Mouse (Mus musculus) lung, embryonic 16.5 days (tissue): ENCODE data around the gene Arntl. TPM values are rescaled to one million over a fixed set of nuclear protein-coding genes. Genes with fewer than 3 reads are reported as not detected.

Source experiments
- ATAC-seq: fragments of 200-750 bp; cut with Nextera tagmentation; 2 replicates; pipeline ENCODE4 v1.8.0; 2017; ENCODE audit warnings: low read depth, mild to moderate bottlenecking, moderate library complexity
- H3K27ac ChIP-seq: fragments of 300-500 bp; sonication (generic); 2 replicates; pipeline ENCODE4 v1.5.1; 2014; ENCODE audit warnings: mild to moderate bottlenecking, control low read depth, low read length
- H3K27me3 ChIP-seq: fragments of 300-500 bp; sonication (generic); 2 replicates; pipeline ENCODE4 v1.6.1; 2014; ENCODE audit warnings: low read depth, low read length, mixed read lengths; ENCODE audit not compliant: control insufficient read depth, insufficient read depth
- H3K36me3 ChIP-seq: fragments of 300-500 bp; sonication (generic); 2 replicates; pipeline ENCODE4 v1.6.1; 2014; ENCODE audit warnings: low read length; ENCODE audit not compliant: control insufficient read depth, insufficient read depth
- H3K4me1 ChIP-seq: fragments of 300-500 bp; sonication (generic); replicated peaks from 2 replicates; pipeline ENCODE4 v1.6.1; 2014; ENCODE audit warnings: low read length, mixed read lengths; ENCODE audit not compliant: control insufficient read depth, insufficient read depth
- H3K4me2 ChIP-seq: fragments of 300-500 bp; sonication (generic); 2 replicates; pipeline ENCODE4 v1.6.1; 2014; ENCODE audit warnings: low read depth, low read length, control low read depth
- H3K4me3 ChIP-seq: fragments of 300-500 bp; sonication (generic); 2 replicates; pipeline ENCODE4 v1.5.1; 2014; ENCODE audit warnings: mild to moderate bottlenecking, low read length, control low read depth
- H3K9ac ChIP-seq: fragments of 300-500 bp; sonication (generic); 2 replicates; pipeline ENCODE4 v1.6.1; 2014; ENCODE audit warnings: low read length, control low read depth
- H3K9me3 ChIP-seq: fragments of 300-500 bp; sonication (generic); 2 replicates; pipeline ENCODE4 v1.6.1; 2016; ENCODE audit warnings: low read length; ENCODE audit not compliant: control insufficient read depth
- WGBS: fragments of 180-500 bp; shearing (Covaris S2); extraction: QIAGEN DNeasy Blood & Tissue Kit; methylation state at CpG from one replicate; pipeline ENCODE4 v1.1.7; 2014; 5-methylcytosine and 5-hydroxymethylcytosine counted together
- polyA plus RNA-seq: library from polyadenylated mRNA; unstranded; fragments of >200 nt; fragmentation: Nextera tagmentation; extraction: Ambion mirVana; gene quantifications from 2 replicates; pipeline ENCODE4 v1.2.1, GENCODE M21; 2015

Gene Arntl
- polyA plus RNA-seq, 1 experiment from 2014 or later, result 13.5 TPM

DNA sequence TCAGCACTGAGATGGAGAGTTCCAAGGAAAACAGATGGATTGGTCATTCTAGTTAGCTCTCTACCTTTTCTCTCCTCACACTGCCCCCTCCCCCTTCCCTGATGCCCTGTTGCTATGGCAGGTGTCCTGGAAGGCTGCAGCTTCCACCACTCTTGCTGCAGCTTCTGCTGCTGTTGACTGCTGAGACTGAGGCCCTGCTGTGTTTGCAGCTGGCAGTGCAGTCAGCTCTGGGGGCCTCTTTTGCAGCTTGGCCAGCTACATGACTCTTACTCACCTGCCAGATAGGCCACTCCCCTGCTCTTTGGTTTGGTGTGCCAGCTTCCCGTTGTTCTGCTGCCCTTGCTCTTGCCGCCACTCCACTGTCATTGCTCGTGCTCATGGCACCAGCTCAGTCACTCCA, 62.7 kb downstream of the Arntl start:
- Histone ChIP-seq H3K27me3 (no peaks in the 10 kb centered on the region), H3K4me2 (no peak overlapping the region), H3K27ac (no peak overlapping the region), H3K9ac (no peak overlapping the region), H3K4me1 (peaks cover 6% of the 10 kb centered on the region), H3K4me3 (no peak overlapping the region), H3K36me3 (no peaks in the 10 kb centered on the region), H3K9me3 (no peaks in the 10 kb centered on the region)
- ATAC-seq, result no peak
- 53% methylated on average over 3 of the region's 3 CpGs for WGBS

- Histone ChIP-seq H3K9me3 (no peaks in the 10 kb centered on the region), H3K9ac (no peak overlapping the region), H3K4me3 (no peak overlapping the region), H3K27ac (no peak overlapping the region), H3K36me3 (no peaks in the 10 kb centered on the region), H3K4me2 (no peak overlapping the region), H3K4me1 (peaks cover 6% of the 10 kb centered on the region), H3K27me3 (no peaks in the 10 kb centered on the region)
- peak; percentile 61 for ATAC-seq
- WGBS, result 45% methylated on average over 10 of the region's 10 CpGs
Measured at GRCm38 (mm10) chr7:113270551-113270950, 63.3 kb downstream of the Arntl start.

GRCm38 (mm10) chr7:113270991-113271390, 63.7 kb downstream of the Arntl start:
- WGBS, result 80% methylated on average over 2 of the region's 2 CpGs
- Histone ChIP-seq H3K27ac (no peak overlapping the region), H3K9ac (no peak overlapping the region), H3K4me2 (no peak overlapping the region), H3K4me1 (peaks cover 6% of the 10 kb centered on the region), H3K27me3 (no peaks in the 10 kb centered on the region), H3K9me3 (no peaks in the 10 kb centered on the region), H3K36me3 (no peaks in the 10 kb centered on the region), H3K4me3 (no peak overlapping the region)
- 0 out of 2 replicates have a peak, but pooled peaks have one; percentile 20 for ATAC-seq

GRCm38 (mm10) chr7:113272338-113272997, 65.2 kb downstream of the Arntl start:
- no peaks in the 10 kb centered on the region for H3K27me3 ChIP-seq
- no peak overlapping the region for H3K4me2 ChIP-seq
- no peak overlapping the region for H3K27ac ChIP-seq
- peaks cover 6% of the 10 kb centered on the region for H3K4me1 ChIP-seq
- H3K36me3 ChIP-seq, result no peaks in the 10 kb centered on the region
- no peak overlapping the region for H3K4me3 ChIP-seq
- no peaks in the 10 kb centered on the region for H3K9me3 ChIP-seq
- no peak overlapping the region for H3K9ac ChIP-seq
- 71% methylated on average over 5 of the region's 6 CpGs for WGBS
- ATAC-seq, result peak; percentile 29; the same call in 1 of the 2 replicates

DNA sequence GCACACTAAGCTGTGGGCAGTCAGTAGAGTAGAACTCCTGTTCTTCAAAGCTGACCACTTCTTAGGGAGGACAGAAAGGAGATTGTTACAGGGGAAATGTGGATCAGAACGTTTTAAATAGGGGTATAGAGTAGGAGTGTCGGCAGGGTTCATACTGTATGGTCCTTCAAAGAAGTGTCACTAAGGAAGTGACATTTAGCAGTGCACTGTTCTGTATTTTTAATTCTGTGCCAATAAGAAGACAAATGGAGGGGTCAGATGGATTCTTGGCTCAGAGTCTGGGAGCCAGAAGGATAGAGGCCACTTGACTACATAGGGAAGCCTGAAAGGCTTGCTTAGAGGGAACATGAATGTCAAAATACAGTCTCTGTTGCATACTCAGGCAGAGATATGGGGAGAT, 70.0 kb downstream of the Arntl start:
- ATAC-seq, result no peak
- no peak overlapping the region for H3K27ac ChIP-seq
- no peaks in the 10 kb centered on the region for H3K36me3 ChIP-seq
- H3K4me3 ChIP-seq, result no peak overlapping the region
- no peak overlapping the region for H3K9ac ChIP-seq
- H3K9me3 ChIP-seq, result no peaks in the 10 kb centered on the region
- 44% methylated on average over 2 of the region's 2 CpGs for WGBS
- H3K4me1 ChIP-seq, result no peaks in the 10 kb centered on the region
- H3K4me2 ChIP-seq, result no peak overlapping the region
- no peaks in the 10 kb centered on the region for H3K27me3 ChIP-seq

GRCm38 (mm10) chr7:113278493-113278892, 71.2 kb downstream of the Arntl start:
- no peaks in the 10 kb centered on the region for H3K4me1 ChIP-seq
- H3K27me3 ChIP-seq, result no peaks in the 10 kb centered on the region
- 82% methylated on average over 3 of the region's 4 CpGs for WGBS
- H3K9me3 ChIP-seq, result no peaks in the 10 kb centered on the region
- H3K9ac ChIP-seq, result no peak overlapping the region
- no peak overlapping the region for H3K4me3 ChIP-seq
- no peaks in the 10 kb centered on the region for H3K36me3 ChIP-seq
- H3K4me2 ChIP-seq, result no peak overlapping the region
- H3K27ac ChIP-seq, result no peak overlapping the region
- no peak for ATAC-seq

GRCm38 (mm10) chr7:113279246-113279645, 72.0 kb downstream of the Arntl start:
- H3K9ac ChIP-seq, result no peak overlapping the region
- H3K4me2 ChIP-seq, result no peak overlapping the region
- no peaks in the 10 kb centered on the region for H3K36me3 ChIP-seq
- no peak for ATAC-seq
- no peaks in the 10 kb centered on the region for H3K27me3 ChIP-seq
- 71% methylated on average over 2 of the region's 2 CpGs for WGBS
- no peaks in the 10 kb centered on the region for H3K9me3 ChIP-seq
- H3K4me1 ChIP-seq, result no peaks in the 10 kb centered on the region
- no peak overlapping the region for H3K4me3 ChIP-seq
- H3K27ac ChIP-seq, result no peak overlapping the region

- Histone ChIP-seq H3K9me3 (no peaks in the 10 kb centered on the region), H3K4me3 (no peak overlapping the region), H3K27ac (no peak overlapping the region), H3K9ac (no peak overlapping the region), H3K27me3 (no peaks in the 10 kb centered on the region), H3K4me1 (no peaks in the 10 kb centered on the region), H3K4me2 (no peak overlapping the region), H3K36me3 (no peaks in the 10 kb centered on the region)
- WGBS, result 77% methylated on average over 2 of the region's 2 CpGs
- ATAC-seq, result no peak
Measured at GRCm38 (mm10) chr7:113285405-113285804, 78.1 kb downstream of the Arntl start.

DNA sequence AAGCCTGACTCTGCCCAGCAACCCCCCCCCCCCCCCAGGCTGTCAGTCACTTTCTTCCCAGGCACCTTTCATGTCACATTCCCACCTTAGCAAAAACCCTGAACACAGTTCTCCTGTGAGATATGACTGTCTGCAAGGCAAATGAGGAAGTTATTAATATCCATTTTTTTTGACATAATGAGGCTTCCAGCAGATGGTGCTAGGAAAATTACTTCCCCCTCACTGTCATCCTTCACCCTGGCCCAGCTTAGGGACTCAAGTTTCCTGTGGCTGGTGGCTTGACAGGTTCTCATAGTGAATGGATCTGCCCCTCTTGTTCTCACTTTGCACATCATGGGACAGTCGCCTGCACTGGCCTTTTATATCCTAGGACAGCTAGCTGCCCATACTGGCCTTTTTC, 81.9 kb downstream of the Arntl start:
- Histone ChIP-seq H3K9ac (no peak overlapping the region), H3K4me1 (no peaks in the 10 kb centered on the region), H3K27ac (no peak overlapping the region), H3K4me2 (no peak overlapping the region), H3K36me3 (no peaks in the 10 kb centered on the region), H3K9me3 (no peaks in the 10 kb centered on the region), H3K27me3 (no peaks in the 10 kb centered on the region), H3K4me3 (no peak overlapping the region)
- ATAC-seq, result no peak
- 68% methylated on average over 1 of the region's 1 CpGs for WGBS

DNA sequence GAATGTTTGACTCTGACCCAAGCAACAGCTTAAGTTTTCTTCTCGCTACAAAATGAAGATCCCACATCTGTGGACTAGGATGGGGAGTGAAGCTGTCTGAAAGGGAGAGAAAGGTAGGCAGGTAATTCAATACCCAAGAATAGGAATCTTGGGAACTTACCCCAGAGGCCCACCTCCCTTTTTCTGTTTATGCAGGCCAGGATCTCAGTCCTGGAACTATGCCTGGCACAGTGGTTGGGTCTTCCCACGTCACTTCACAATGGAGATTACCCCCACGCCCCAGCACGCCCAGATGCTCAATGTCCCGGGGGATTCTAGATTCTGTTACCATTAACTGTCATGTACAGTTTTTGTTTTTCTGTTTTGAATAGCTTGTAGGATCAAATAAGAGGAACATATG, 84.5 kb downstream of the Arntl start:
- Histone ChIP-seq H3K27me3 (no peaks in the 10 kb centered on the region), H3K9me3 (no peaks in the 10 kb centered on the region), H3K9ac (no peak overlapping the region), H3K36me3 (no peaks in the 10 kb centered on the region), H3K4me2 (no peak overlapping the region), H3K4me3 (no peak overlapping the region), H3K27ac (no peak overlapping the region), H3K4me1 (no peaks in the 10 kb centered on the region; the same call in 1 of the 2 replicates)
- 84% methylated on average over 5 of the region's 5 CpGs for WGBS
- no peak for ATAC-seq
